Mouse (Mus musculus) embryonic facial prominence, embryonic 10.5 days (tissue): Measurements from ENCODE around the gene Nol9. TPM values are rescaled to one million over a fixed set of nuclear protein-coding genes. Genes with fewer than 3 reads are reported as not detected.
"Not testable (repeated sequence)": the region's sequence is repeated elsewhere in the genome, so short reads cannot be mapped to it uniquely, and the experiment has no call there.

ENCODE experiments used
- DNase-seq: peaks from one replicate; pipeline ENCODE4 v3.0.0-alpha.2; 2017; ENCODE audit warnings: low spot score
- H3K27ac ChIP-seq: fragments of 300-500 bp; sonication (generic); replicated peaks from 2 replicates; pipeline ENCODE4 v1.5.1; 2016; ENCODE audit warnings: mild to moderate bottlenecking
- H3K27me3 ChIP-seq: fragments of 300-500 bp; sonication (generic); replicated peaks from 2 replicates; pipeline ENCODE4 v1.6.1; 2016; ENCODE audit warnings: low read depth, mild to moderate bottlenecking; ENCODE audit not compliant: poor library complexity, severe bottlenecking
- H3K36me3 ChIP-seq: fragments of 300-500 bp; sonication (generic); replicated peaks from 2 replicates; pipeline ENCODE4 v1.6.1; 2016; ENCODE audit warnings: mild to moderate bottlenecking, moderate library complexity
- H3K4me1 ChIP-seq: fragments of 300-500 bp; sonication (generic); 2 replicates; pipeline ENCODE4 v1.6.1; 2016
- H3K4me3 ChIP-seq: fragments of 300-500 bp; sonication (generic); 2 replicates; pipeline ENCODE4 v1.5.1; 2016; ENCODE audit warnings: mild to moderate bottlenecking, moderate library complexity
- H3K9me3 ChIP-seq: fragments of 300-500 bp; sonication (generic); 2 replicates; pipeline ENCODE4 v1.6.1; 2016; ENCODE audit warnings: mild to moderate bottlenecking
- WGBS: fragments of 180-500 bp; shearing (Covaris S2); methylation state at CpG from one replicate; pipeline ENCODE4 v1.1.7; 2016; 5-methylcytosine and 5-hydroxymethylcytosine counted together
- polyA plus RNA-seq: library from polyadenylated mRNA; unstranded; fragments of >200 nt; fragmentation: Nextera tagmentation; extraction: Ambion mirVana; gene quantifications from 2 replicates; pipeline ENCODE4 v1.2.1, GENCODE M21; 2016

Gene Nol9
- polyA plus RNA-seq, 1 experiment from 2014 or later: 43.7 TPM

DNA sequence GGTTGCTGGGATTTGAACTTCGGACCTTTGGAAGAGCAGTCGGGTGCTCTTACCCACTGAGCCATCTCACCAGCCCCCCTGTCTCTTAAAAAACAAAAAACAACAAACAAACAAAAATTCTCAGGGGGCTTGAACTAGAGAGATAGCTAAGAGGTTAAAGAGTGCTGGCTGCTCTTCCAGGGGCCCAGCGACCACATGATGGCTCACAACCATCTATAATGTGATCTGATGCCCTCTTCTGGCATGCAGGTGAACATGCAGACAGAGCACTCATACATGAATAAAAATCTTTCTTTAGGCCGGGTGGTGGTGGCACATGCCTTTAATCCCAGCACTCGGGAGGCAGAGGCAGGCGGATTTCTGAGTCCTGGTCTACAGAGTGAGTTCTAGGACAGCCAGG lies 2.7 kb upstream of the Nol9 start:
- Histone ChIP-seq H3K4me1 (peaks cover 40% of the 10 kb centered on the region), H3K27me3 (peaks cover 15% of the 10 kb centered on the region)
- WGBS: 91% methylated on average over 6 of the region's 6 CpGs
- H3K9me3 ChIP-seq, H3K4me3 ChIP-seq, H3K27ac ChIP-seq, H3K36me3 ChIP-seq, DNase-seq: not testable (repeated sequence)

DNA sequence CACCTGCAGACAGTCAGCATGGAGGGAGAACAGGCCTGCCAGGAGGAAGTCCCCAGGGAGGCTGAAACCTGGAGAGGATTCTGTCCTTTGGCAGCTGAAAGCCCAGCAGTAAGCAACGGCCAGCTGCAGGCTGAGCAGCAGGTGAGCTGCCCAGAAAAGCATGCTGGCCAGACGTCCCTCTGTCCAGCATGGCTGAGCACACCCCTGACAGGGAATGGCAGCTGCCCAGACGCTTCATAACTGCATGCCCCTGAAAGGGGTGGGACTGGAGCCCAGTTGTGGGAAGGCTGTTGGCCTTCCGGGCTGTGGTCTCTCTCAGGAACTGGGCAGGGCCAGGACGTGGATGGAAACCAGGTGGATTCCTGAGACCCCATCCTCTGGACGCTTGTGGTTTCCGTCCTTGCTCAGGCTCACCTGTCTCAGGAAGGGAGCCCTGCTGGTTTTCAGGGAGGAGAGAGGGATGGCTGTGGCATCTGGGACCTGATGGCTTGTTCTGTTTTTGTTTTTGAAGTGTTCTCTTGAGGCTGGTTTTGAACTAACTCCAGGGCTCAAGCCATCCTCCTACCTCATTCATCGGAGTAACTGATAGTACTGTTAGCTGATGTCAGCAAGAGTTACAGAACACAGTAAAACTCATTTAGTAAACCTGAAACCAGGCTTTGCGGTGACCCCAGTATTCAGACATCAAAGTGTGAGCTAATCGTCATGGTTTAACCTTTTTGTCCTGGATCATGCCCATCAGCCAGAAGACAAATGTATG lies 716 bp upstream of the Nol9 start, which contains the start of gene Tas1r1:
Gene Tas1r1 (minus strand): TSS at position 344 of the 760 bp plus-strand sequence.
- no peak for DNase-seq
- Histone ChIP-seq H3K36me3 (peaks cover 26% of the 10 kb centered on the region), H3K27me3 (peaks cover 5% of the 10 kb centered on the region; the same call in 1 of the 2 replicates), H3K9me3 (no peaks in the 10 kb centered on the region), H3K27ac (peak within 1 kb of the TSS; percentile 90), H3K4me1 (peaks cover 29% of the 10 kb centered on the region), H3K4me3 (peak within 1 kb of the TSS; percentile 100)
- WGBS: 53% methylated on average over 10 of the region's 10 CpGs

DNA sequence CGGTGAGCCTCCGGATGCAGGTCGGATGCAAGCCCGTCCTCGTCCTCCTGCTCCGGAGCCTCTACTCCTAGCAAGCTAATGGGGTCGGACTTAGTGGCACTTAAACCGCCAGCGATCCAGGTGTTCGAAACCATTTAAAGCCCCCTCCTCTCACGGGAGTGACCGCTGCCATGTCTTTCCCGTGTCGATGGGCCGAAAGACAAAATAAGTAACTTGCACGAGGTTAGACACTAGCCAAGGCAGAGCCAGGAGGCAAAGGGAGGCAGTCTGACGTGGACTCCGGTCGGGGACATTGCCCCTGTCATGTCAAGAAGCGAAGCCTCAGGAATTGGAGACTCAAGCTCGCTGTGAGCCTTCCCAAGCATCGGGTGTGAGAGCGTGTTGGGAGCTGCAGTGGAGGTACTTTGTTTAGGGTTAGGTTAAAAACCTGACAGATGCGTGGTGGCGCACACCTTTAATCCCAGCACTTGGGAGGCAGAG lies 750 bp downstream of the Nol9 start:
- Histone ChIP-seq H3K27ac (peak overlapping the region; percentile 90), H3K27me3 (no peaks in the 10 kb centered on the region), H3K9me3 (no peaks in the 10 kb centered on the region), H3K4me3 (peak overlapping the region; percentile 100), H3K36me3 (peaks cover 40% of the 10 kb centered on the region), H3K4me1 (peaks cover 29% of the 10 kb centered on the region)
- no peak for DNase-seq
- WGBS: 4% methylated on average over 25 of the region's 25 CpGs

DNA sequence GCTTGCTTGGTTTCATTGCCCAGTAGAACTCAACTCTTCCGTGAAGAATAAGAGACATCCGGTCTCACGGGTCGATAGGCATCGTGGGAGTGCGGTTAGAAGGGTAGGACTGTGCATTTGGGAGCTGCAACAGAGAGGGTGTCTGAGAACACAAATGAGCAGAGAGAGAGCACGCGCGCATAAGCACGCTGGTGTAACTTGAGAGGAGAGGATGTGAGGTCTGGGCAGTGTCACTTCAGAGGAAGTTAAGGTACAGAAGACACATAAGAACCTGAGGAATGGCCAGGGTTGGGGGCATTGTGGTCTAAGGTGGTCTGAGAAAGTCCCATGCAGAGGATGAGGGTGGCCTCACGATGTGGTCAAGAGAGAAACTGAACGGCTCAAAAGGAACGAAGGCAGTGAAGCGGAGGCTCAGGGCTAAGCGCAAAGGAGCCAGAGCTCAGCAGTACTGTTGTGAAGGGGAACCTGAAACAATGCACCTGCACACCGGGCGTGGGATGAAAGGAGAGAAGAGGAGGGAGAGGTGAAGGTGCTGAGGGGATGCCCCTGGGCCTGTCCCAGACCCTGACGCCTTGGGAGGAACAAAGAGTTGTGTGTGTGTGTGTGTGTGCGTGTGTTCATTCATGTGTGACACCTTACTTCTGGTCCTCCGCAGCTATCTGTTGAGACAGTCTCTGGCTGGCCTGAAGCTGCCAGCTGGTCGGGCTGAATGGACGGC lies 3.0 kb downstream of the Nol9 start:
- 94% methylated on average over 22 of the region's 22 CpGs for WGBS
- H3K36me3 ChIP-seq: peaks cover 63% of the 10 kb centered on the region

DNA sequence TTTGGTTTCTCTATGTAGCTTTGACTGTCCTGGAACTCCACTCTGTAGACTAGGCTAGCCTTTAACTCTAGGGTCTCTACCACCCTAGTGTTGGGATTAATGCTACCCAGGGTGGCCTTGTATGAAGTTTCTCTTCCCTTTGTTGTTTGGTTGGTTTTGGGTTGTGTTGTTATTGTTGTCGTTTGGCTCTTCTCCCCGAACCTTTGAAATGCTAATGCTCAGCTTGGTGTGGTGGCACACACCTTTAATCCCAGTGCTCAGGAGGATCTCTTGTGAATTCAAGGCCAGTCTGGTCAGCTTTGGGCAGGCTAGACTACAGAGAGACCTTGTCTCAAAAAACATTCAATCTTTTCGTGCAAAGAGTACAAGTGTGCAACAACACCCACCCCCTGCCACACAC lies 4.0 kb downstream of the Nol9 start:
- no peak overlapping the region for H3K27ac ChIP-seq
- H3K4me1 ChIP-seq: peaks cover 26% of the 10 kb centered on the region
- H3K9me3 ChIP-seq: no peaks in the 10 kb centered on the region
- no peak overlapping the region for H3K4me3 ChIP-seq
- H3K36me3 ChIP-seq: peaks cover 73% of the 10 kb centered on the region
- no peak for DNase-seq
- WGBS: 89% methylated on average over 3 of the region's 3 CpGs
- no peaks in the 10 kb centered on the region for H3K27me3 ChIP-seq

More for the DNA sequence above, 3.0 kb downstream of the Nol9 start:
- Histone ChIP-seq H3K9me3 (no peaks in the 10 kb centered on the region), H3K27me3 (no peaks in the 10 kb centered on the region), H3K4me1 (peaks cover 29% of the 10 kb centered on the region), H3K4me3 (no peak overlapping the region), H3K27ac (no peak overlapping the region)
- DNase-seq: no peak

DNA sequence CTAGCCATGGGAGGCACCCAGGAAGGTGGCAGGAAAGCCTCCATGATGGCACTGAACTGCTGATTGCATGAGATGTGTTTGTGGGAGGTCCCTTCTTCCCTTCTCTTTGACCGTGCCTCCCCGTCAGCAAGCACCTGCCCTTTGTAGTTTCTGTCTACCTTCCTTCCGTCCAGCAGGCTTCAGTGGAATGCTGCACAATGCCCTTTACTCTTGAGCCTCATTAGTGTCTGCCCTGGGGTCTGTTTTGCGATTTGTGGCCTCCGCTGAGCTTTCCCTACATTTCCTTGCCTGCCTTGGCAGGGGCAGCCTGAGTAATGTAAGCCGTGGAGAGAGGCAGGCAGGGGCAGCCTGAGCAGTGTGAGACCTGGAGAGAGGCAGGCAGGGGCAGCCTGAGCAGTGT lies 5.5 kb downstream of the Nol9 start:
- Histone ChIP-seq H3K27me3 (no peaks in the 10 kb centered on the region), H3K36me3 (peaks cover 87% of the 10 kb centered on the region), H3K27ac (no peak overlapping the region), H3K4me3 (no peak overlapping the region), H3K4me1 (peaks cover 14% of the 10 kb centered on the region), H3K9me3 (no peaks in the 10 kb centered on the region)
- no peak for DNase-seq
- 78% methylated on average over 6 of the region's 6 CpGs for WGBS

DNA sequence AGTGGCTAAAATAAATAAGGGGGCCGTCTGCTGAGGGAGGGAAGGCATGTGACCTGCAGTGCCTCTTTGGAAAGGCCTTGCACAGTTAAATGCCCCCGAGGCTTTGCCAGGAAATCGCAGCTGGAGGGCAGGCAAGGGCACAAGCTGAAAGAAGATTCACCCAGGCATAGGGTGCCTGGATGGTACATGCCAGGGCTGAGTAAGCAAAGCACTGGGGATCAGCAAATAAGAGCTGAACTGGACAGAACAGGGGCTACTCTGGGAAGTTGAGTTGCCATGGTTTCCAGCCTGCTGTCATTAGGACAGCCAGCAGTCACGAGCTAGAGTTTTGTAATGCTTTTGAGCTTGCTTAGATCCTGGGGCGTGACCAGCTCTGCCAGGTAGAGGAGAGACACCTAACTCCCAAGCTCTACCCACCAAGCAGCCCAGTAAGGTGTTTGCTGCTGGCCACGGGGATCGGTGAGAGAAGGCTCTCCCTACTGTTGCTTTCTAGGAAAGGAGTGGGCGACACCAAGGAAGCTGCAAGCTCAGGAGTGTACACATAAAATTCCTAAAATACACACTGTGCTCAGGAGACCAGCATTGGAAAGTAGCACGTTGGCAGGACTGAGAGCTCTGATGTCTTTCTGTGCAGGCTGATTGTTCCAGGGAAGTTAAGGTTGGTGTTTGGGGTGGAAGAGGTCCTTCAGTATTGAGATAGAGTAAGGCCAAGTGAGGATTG lies 23.4 kb downstream of the Nol9 start:
- no peaks in the 10 kb centered on the region for H3K4me1 ChIP-seq
- WGBS: 76% methylated on average over 9 of the region's 9 CpGs
- DNase-seq: no peak
- no peaks in the 10 kb centered on the region for H3K9me3 ChIP-seq
- peaks cover 65% of the 10 kb centered on the region for H3K36me3 ChIP-seq
- no peak overlapping the region for H3K4me3 ChIP-seq
- no peaks in the 10 kb centered on the region for H3K27me3 ChIP-seq
- no peak overlapping the region for H3K27ac ChIP-seq

DNA sequence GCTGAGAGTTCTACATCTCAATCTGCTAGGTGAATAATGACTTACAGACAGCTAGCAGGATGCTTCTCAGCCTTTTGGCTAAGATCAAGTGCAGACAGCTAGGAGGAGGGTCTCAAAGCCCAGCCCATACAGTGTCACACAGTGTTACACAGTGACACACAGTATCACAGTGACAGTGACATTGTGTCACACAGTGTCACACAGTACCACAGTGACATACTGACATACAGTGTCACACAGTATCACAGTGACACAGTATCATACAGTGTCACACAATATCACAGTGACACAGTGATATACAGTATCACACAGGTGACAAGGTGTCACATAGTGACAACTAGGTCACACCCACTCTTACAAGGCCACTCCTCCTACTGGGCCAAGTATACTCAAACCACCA lies 28.2 kb downstream of the Nol9 start:
- Histone ChIP-seq H3K27ac (no peak overlapping the region), H3K9me3 (no peaks in the 10 kb centered on the region), H3K4me1 (peaks cover 25% of the 10 kb centered on the region), H3K4me3 (no peak overlapping the region), H3K27me3 (no peaks in the 10 kb centered on the region), H3K36me3 (peaks cover 19% of the 10 kb centered on the region)
- DNase-seq: no peak

DNA sequence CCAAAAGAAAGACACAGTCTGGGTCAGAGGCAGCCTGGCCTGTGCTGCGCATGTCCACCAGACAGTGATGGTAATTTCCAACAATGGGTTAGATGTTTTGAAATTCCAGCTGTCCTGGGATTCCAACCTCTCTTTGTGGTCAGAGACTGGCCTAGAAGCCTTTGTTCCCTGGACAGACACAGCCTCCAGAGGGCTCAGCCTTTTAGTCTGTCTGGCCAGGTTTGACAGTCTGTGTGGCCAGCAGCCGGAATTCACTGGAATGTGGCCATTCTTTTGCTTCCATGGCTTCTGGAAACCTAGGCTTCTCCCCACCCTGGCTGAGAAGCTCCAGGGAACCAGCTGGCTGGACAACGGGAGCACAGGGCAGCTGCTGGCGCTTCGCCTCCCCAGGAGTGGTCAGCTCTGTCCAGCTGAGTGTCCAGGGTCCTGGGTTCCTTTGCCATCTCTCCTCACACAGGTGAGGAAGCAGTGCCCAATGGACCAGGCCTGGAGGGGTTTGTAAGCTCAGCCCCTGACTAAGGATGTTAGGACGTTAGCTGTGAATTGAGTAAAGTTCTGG lies 29.1 kb downstream of the Nol9 start:
- H3K4me1 ChIP-seq: peaks cover 32% of the 10 kb centered on the region
- no peak for DNase-seq
- no peaks in the 10 kb centered on the region for H3K9me3 ChIP-seq
- no peak overlapping the region for H3K4me3 ChIP-seq
- peaks cover 9% of the 10 kb centered on the region; the same call in 1 of the 2 replicates for H3K36me3 ChIP-seq
- 76% methylated on average over 6 of the region's 6 CpGs for WGBS
- no peaks in the 10 kb centered on the region for H3K27me3 ChIP-seq
- no peak overlapping the region; the same call in 1 of the 2 replicates for H3K27ac ChIP-seq

DNA sequence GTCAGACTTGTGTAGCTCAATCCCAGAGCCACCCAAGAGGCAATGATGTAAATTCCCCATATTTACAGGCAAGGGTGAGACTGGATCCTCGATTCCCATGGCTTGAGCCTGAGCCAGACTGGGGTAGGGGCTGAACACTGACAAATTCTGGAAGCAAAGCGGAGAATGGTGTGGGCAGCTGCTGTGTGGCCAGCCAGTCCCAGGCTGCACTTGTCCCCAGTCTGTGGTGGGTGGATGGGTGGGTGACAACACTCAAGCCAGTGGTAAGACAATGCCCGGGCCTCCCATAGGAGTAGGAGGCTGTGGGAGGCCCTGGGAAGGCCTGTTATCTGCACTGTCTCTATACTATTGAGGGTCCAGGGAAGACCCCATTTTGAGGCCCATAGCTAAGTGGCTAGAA lies 30.1 kb downstream of the Nol9 start:
- H3K4me1 ChIP-seq: peaks cover 38% of the 10 kb centered on the region
- H3K9me3 ChIP-seq: no peaks in the 10 kb centered on the region
- DNase-seq: no peak
- H3K27ac ChIP-seq: no peak overlapping the region; the same call in 1 of the 2 replicates
- no peak overlapping the region for H3K4me3 ChIP-seq
- H3K36me3 ChIP-seq: peaks cover 5% of the 10 kb centered on the region; the same call in 1 of the 2 replicates
- no peaks in the 10 kb centered on the region for H3K27me3 ChIP-seq
- 85% methylated on average over 3 of the region's 3 CpGs for WGBS

DNA sequence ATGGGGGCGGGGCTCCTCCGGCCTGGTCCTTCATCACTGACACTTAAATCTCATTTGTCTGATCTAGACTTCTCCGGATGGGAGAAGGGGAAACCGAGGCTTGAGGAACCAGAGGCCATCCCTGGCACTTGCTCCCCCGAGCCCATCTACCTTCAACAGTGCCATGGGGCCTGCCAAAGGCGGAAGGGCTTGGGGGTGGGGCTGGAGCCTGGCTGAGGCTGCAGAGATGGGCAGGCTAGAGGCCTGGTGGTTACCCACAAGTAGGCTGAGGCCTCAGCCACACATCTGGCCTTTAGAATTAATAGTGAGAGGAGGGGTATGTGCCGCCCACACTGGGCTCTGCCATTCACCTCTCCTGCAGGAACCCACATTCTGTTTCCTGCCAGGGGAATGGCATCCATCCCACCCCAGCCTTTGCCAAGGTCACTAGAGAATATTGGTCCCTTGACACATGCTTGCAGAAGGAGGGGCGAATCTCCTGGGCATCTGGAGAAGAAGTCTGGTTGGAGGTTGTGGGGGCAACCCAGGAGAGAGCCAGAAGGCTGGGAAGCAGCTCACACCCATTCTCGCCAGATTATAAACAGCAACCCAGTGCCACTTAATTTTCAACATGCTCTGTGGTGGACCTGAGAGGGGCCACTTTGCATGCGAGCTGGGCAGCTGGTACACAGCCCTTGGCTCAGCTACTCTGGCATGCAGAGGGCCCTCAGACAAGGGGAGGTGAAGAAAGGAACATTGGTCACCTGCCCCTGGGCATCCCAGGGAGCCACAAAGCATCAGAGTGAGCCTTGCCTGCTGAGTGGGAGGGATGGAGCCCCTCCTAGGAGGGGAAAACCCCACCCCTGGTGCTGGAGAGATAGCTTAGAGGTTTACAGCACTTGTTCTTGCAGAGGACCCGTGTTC lies 31.6 kb downstream of the Nol9 start:
- Histone ChIP-seq H3K27ac (no peak overlapping the region), H3K27me3 (no peaks in the 10 kb centered on the region), H3K4me3 (no peak overlapping the region), H3K4me1 (peaks cover 43% of the 10 kb centered on the region), H3K36me3 (no peaks in the 10 kb centered on the region), H3K9me3 (no peaks in the 10 kb centered on the region)
- WGBS: 75% methylated on average over 11 of the region's 11 CpGs
- no peak for DNase-seq
